In genomic region chr6:113658226-113658625, GRCm38 (mm10) we compare ENCODE assay signal across 12 mouse cellular contexts. TPM values are rescaled to one million over a fixed set of nuclear protein-coding genes. Genes with fewer than 3 reads are reported as not detected.
DNase-seq lines count a peak whose midpoint lies in the region; ATAC-seq and TF ChIP-seq lines count a peak whose summit lies in the region.
"Had no signal": no experiment of that assay in that cellular context is flagged by ENCODE, and none has a peak within 500 bp of the region (broad histone marks: within the 10 kb centered on the region; RNA-seq: fewer than 3 reads in every experiment).

No protein-coding gene starts in this region.

- intact Hi-C loops in heart, postnatal 36 days (cut with DNase I) = no loop called here

- DNase-seq in heart, postnatal 36 days = no peak
- peak; percentile 34 to 37 for DNase-seq in B cell, adult 2 months
- DNase-seq in kidney, postnatal 0 days (ENCODE audit: low spot score) = peak; percentile 37
- DNase-seq in midbrain, embryonic 10.5 days (ENCODE audit: low spot score) = no peak
- no peak for DNase-seq in urinary bladder, postnatal 10 days (ENCODE audit: low spot score)
- DNase-seq: liver, embryonic 13.5 days; retina, postnatal 1 day; thymus, adult 18-20 months had no signal

- H3K9me3 ChIP-seq in heart, embryonic 13.5 days = no peaks in the 10 kb centered on the region
- no peaks in the 10 kb centered on the region for H3K9me3 ChIP-seq in kidney, postnatal 0 days (replicated peaks; ENCODE audit: low read length)
- no peaks in the 10 kb centered on the region for H3K9me3 ChIP-seq in midbrain, embryonic 10.5 days (replicated peaks)

- H3K36me3 ChIP-seq in heart, embryonic 13.5 days = peaks cover 3% of the 10 kb centered on the region; the same call in 1 of the 2 replicates
- no peaks in the 10 kb centered on the region for H3K36me3 ChIP-seq in kidney, postnatal 0 days (ENCODE audit: insufficient read depth, low read length)
- no peaks in the 10 kb centered on the region for H3K36me3 ChIP-seq in midbrain, embryonic 10.5 days

- ATAC-seq in heart, embryonic 13.5 days (ENCODE audit: extremely low read depth, insufficient number of reproducible peaks, low FRiP score, low TSS enrichment) = no peak
- no peak for ATAC-seq in kidney, postnatal 0 days (replicated peaks; ENCODE audit: low FRiP score, low read depth)

- no peaks in the 10 kb centered on the region for H3K27me3 ChIP-seq in heart, embryonic 13.5 days (replicated peaks)
- H3K27me3 ChIP-seq in kidney, postnatal 0 days (ENCODE audit: insufficient read depth, low read length) = no peaks in the 10 kb centered on the region
- no peaks in the 10 kb centered on the region for H3K27me3 ChIP-seq in midbrain, embryonic 10.5 days (ENCODE audit: low read depth, poor library complexity, severe bottlenecking)
- H3K27me3 ChIP-seq: liver, embryonic 13.5 days had no signal

- WGBS in heart, embryonic 13.5 days = 67% methylated on average over 3 of the region's 3 CpGs
- 56% methylated on average over 3 of the region's 3 CpGs for WGBS in kidney, postnatal 0 days
- WGBS in midbrain, embryonic 10.5 days = 78% methylated on average over 3 of the region's 3 CpGs

- peaks cover 38% of the 10 kb centered on the region for H3K4me1 ChIP-seq in heart, embryonic 13.5 days
- peaks cover 78% of the 10 kb centered on the region for H3K4me1 ChIP-seq in bone marrow macrophage, adult 2 months (ENCODE audit: control insufficient read depth, insufficient read depth, low read length)
- H3K4me1 ChIP-seq in kidney, postnatal 0 days (replicated peaks; ENCODE audit: insufficient read depth, low read length) = peaks cover 29% of the 10 kb centered on the region
- H3K4me1 ChIP-seq in midbrain, embryonic 10.5 days = peaks cover 13% of the 10 kb centered on the region

- no peak for TF ChIP-seq CTCF in bone marrow macrophage, adult 2 months (IDR thresholded peaks at IDR 0.05; ENCODE audit: low read depth, low read length)
- no peak for TF ChIP-seq CTCF in kidney, postnatal 0 days (IDR thresholded peaks at IDR 0.05; ENCODE audit: low read depth)

- no peak overlapping the region for H3K4me3 ChIP-seq in heart, embryonic 13.5 days
- no peak overlapping the region for H3K4me3 ChIP-seq in bone marrow macrophage, adult 2 months (ENCODE audit: insufficient read depth, low read length)
- no peak overlapping the region for H3K4me3 ChIP-seq in kidney, postnatal 0 days (replicated peaks; ENCODE audit: low read depth, low read length)
- no peak overlapping the region for H3K4me3 ChIP-seq in midbrain, embryonic 10.5 days
- H3K4me3 ChIP-seq: liver, embryonic 13.5 days had no signal

- no peak overlapping the region for H3K4me2 ChIP-seq in heart, embryonic 13.5 days
- no peak overlapping the region for H3K4me2 ChIP-seq in kidney, postnatal 0 days (ENCODE audit: low read length)
- H3K4me2 ChIP-seq: liver, embryonic 13.5 days had no signal

- H3K9ac ChIP-seq in heart, embryonic 13.5 days = no peak overlapping the region
- H3K9ac ChIP-seq in kidney, postnatal 0 days (ENCODE audit: low read depth, low read length) = no peak overlapping the region
- H3K9ac ChIP-seq: liver, embryonic 13.5 days had no signal

- TF ChIP-seq POLR2A in bone marrow macrophage, adult 2 months (IDR thresholded peaks at IDR 0.05; ENCODE audit: borderline replicate concordance, low read depth, low read length) = no peak

- H3K27ac ChIP-seq in heart, embryonic 13.5 days (replicated peaks) = 0 out of 2 replicates have a peak overlapping the region, but pooled peaks have one; percentile 24
- 0 out of 2 replicates have a peak overlapping the region, but pooled peaks have one; percentile 19 for H3K27ac ChIP-seq in bone marrow macrophage, adult 2 months (ENCODE audit: insufficient read depth, low read depth, low read length)
- H3K27ac ChIP-seq in kidney, postnatal 0 days = peak overlapping the region; percentile 62
- H3K27ac ChIP-seq in midbrain, embryonic 10.5 days (replicated peaks) = no peak overlapping the region
- H3K27ac ChIP-seq: liver, embryonic 13.5 days had no signal

RNA-seq across cellular contexts. Expression of gene Irak2, which starts 20.0 kb away (rescaled TPM):
- polyA plus RNA-seq in heart, embryonic 13.5 days (2015; fragmentation: Nextera tagmentation; extraction: Ambion mirVana) = 5.2 and 6.2 TPM in 2 replicates
- 10 to 100 TPM in 1 of 2 experiments, 1 to 10 TPM in 1; 7.5 to 10.2 TPM for total RNA-seq in heart, postnatal 36 days (2021)
- 54.3 and 57.5 TPM in 2 replicates for polyA plus RNA-seq in bone marrow macrophage, adult 2 months (2012; ENCODE audit: insufficient read depth, insufficient read length, missing spikeins)
- polyA plus RNA-seq in kidney, postnatal 0 days (2015; fragmentation: Nextera tagmentation; extraction: Ambion mirVana) = 5.3 and 6.7 TPM in 2 replicates
- 2.6 and 3.0 TPM in 2 replicates for polyA plus RNA-seq in midbrain, embryonic 10.5 days (2016; fragmentation: Nextera tagmentation; extraction: Ambion mirVana)

RNA-seq across cellular contexts. Expression of gene Vhl, which starts 34.5 kb away (rescaled TPM):
- polyA plus RNA-seq in heart, embryonic 13.5 days (2015; fragmentation: Nextera tagmentation; extraction: Ambion mirVana) = 24.2 and 28.9 TPM in 2 replicates
- 10 to 100 TPM; 10.5 to 13.8 TPM for total RNA-seq in heart, postnatal 36 days (2021)
- polyA plus RNA-seq in bone marrow macrophage, adult 2 months (2012; ENCODE audit: insufficient read depth, insufficient read length, missing spikeins) = 27.7 and 30.8 TPM in 2 replicates
- 33.5 and 36.9 TPM in 2 replicates for polyA plus RNA-seq in kidney, postnatal 0 days (2015; fragmentation: Nextera tagmentation; extraction: Ambion mirVana)
- polyA plus RNA-seq in midbrain, embryonic 10.5 days (2016; fragmentation: Nextera tagmentation; extraction: Ambion mirVana) = 44.4 and 45.5 TPM in 2 replicates

RNA-seq across cellular contexts. Expression of gene Tatdn2, which starts 38.6 kb away (rescaled TPM):
- 0.52 and 0.65 TPM in 2 replicates for polyA plus RNA-seq in heart, embryonic 13.5 days (2015; fragmentation: Nextera tagmentation; extraction: Ambion mirVana)
- total RNA-seq in heart, postnatal 36 days (2021) = 10 to 100 TPM; 56.1 to 62.1 TPM
- 27.9 and 32.1 TPM in 2 replicates for polyA plus RNA-seq in bone marrow macrophage, adult 2 months (2012; ENCODE audit: insufficient read depth, insufficient read length, missing spikeins)
- polyA plus RNA-seq in kidney, postnatal 0 days (2015; fragmentation: Nextera tagmentation; extraction: Ambion mirVana) = 0.78 and 0.95 TPM in 2 replicates
- polyA plus RNA-seq in midbrain, embryonic 10.5 days (2016; fragmentation: Nextera tagmentation; extraction: Ambion mirVana) = 0.54 and 0.76 TPM in 2 replicates

RNA-seq across cellular contexts. Expression of gene Brk1, which starts 53.7 kb away (rescaled TPM):
- 162 and 177 TPM in 2 replicates for polyA plus RNA-seq in heart, embryonic 13.5 days (2015; fragmentation: Nextera tagmentation; extraction: Ambion mirVana)
- total RNA-seq in heart, postnatal 36 days (2021) = 10 to 100 TPM; 72.7 to 78.5 TPM
- 300 and 316 TPM in 2 replicates for polyA plus RNA-seq in bone marrow macrophage, adult 2 months (2012; ENCODE audit: insufficient read depth, insufficient read length, missing spikeins)
- 236 and 242 TPM in 2 replicates for polyA plus RNA-seq in kidney, postnatal 0 days (2015; fragmentation: Nextera tagmentation; extraction: Ambion mirVana)
- polyA plus RNA-seq in midbrain, embryonic 10.5 days (2016; fragmentation: Nextera tagmentation; extraction: Ambion mirVana) = 210 and 217 TPM in 2 replicates

RNA-seq across cellular contexts. Expression of gene Fancd2os, which starts 57.7 kb away (rescaled TPM):
- polyA plus RNA-seq in heart, embryonic 13.5 days (2015; fragmentation: Nextera tagmentation; extraction: Ambion mirVana) = 0.13 TPM in 1 of 2 replicates, not detected in the other
- total RNA-seq in heart, postnatal 36 days (2021) = not detected
- polyA plus RNA-seq in bone marrow macrophage, adult 2 months (2012; ENCODE audit: insufficient read depth, insufficient read length, missing spikeins) = not detected in 2 replicates
- polyA plus RNA-seq in kidney, postnatal 0 days (2015; fragmentation: Nextera tagmentation; extraction: Ambion mirVana) = 1.6 TPM in 2 replicates
- 0.17 and 0.52 TPM in 2 replicates for polyA plus RNA-seq in midbrain, embryonic 10.5 days (2016; fragmentation: Nextera tagmentation; extraction: Ambion mirVana)
- total RNA-seq: monocyte, adult 5-6 weeks had no signal
- polyA plus RNA-seq: G1E had no signal

Comparison
In these comparisons a context has a peak if more than half of its experiments do, and no peak if none do; other contexts are left out.
1. DNase-seq: peak in B cell, adult 2 months (2 of 2) and kidney, postnatal 0 days (single experiment); none in heart, postnatal 36 days (0 of 2), midbrain, embryonic 10.5 days (single experiment) and urinary bladder, postnatal 10 days (single experiment).
2. RNA of gene Tatdn2, which starts 38.6 kb away (polyA plus RNA-seq): 27.9 to 32.1 TPM in bone marrow macrophage, adult 2 months; 0.78 to 0.95 TPM in kidney, postnatal 0 days, 0.54 to 0.76 TPM in midbrain, embryonic 10.5 days and 0.52 to 0.65 TPM in heart, embryonic 13.5 days; every median in the first group is over 10 times any median in the second.